Mouse (Mus musculus): ENCODE data around the gene 4933402J07Rik. TPM values are rescaled to one million over a fixed set of nuclear protein-coding genes. Genes with fewer than 3 reads are reported as not detected.

4933402J07Rik gene
- not detected for total RNA-seq (2021)
- long read RNA-seq, result 0 reads

DNA sequence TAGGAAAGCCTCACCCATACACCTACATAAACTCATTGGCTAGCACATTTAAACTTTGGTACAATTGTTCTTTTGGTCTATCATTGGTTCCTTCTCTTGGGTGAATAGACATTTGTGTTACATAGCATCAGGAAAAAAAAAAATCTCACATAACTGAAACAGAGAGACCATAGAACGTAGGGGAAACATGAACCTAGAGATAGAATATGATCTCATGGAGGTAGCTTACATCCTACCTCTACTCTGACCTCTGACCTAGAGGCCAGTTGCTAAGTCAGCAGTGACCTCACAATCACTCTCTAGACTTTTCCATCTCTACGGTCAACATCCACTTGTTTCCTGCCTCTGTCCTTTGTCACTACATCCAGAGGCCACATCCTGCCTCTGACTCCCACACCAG, at the start of gene 4933402J07Rik:
TSS of gene 4933402J07Rik (plus strand) at position 301 of the 400 bp plus-strand sequence.
- DNase-seq (ENCODE audit: low spot score in 2 of 2), result no peak

DNA sequence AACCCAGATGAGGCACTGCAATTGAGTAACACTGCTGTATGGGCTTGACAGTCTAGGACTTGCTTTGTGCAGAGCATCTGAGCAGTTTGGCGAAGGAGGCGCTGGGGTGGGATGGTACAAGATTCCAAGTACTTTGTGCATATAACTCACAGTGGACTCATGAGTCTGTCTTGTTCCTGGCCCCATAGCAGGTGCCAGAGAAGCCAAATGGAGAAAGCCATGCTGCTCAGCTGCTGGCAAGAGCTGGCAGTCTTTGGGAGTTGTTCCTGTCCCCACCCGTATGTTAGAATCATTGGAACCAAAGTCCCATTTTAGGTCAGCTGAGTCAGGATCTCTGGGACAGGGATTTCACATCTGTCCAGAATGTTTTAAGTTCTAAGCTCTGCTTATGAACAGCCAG, 46.5 kb upstream of the 4933402J07Rik start:
- no peak for DNase-seq (ENCODE audit: low spot score in 2 of 2)

- DNase-seq (ENCODE audit: low spot score in 2 of 2), result no peak
Observed at GRCm38 (mm10) chr8:87525006-87525405, 38.6 kb upstream of the 4933402J07Rik start.

DNA sequence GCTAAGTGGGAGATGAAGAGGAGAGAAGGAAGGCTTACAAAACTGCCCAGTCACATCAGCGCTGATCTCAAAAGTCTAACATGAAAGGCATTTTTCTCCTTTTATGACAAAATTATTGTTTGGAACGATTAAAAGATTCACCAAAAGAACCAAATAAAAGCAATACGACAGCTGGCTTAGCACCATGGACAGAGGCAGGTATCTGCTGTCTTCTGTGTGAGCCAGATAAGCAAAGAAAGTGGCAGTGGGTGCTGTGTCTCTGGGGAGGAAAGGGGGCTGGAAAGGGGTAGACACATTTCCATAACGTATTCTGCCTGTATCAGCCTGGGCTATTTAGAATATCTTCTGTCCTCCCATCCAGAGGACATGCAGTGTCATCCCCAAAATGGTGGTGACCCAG, 32.5 kb upstream of the 4933402J07Rik start:
- no peak for DNase-seq (ENCODE audit: low spot score in 2 of 2)

DNA sequence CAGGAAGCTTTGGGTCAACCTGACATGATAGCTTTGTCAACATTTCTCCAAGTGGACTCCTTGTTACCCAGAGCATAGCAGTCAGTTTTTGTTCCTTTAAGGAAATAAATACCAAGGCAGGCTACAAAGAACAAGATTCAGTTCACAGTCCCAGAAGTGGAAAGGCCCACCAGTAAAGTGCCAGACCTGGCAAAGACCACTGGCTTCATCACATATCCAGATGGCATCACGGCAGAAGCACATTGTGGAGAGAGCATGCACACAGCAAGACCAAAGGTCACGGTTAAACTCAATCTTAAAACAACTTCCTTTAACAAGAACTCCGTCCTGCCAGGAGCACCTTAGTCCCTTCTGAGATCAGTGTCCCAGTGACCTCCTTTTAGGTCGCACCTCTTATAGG, 30.2 kb upstream of the 4933402J07Rik start:
- no peak for DNase-seq (ENCODE audit: low spot score in 2 of 2)

- DNase-seq (ENCODE audit: low spot score in 2 of 2), result no peak
Observed at GRCm38 (mm10) chr8:87534846-87535245, 28.8 kb upstream of the 4933402J07Rik start.

GRCm38 (mm10) chr8:87536615-87537329, 26.9 kb upstream of the 4933402J07Rik start:
- peak; percentile 85 for DNase-seq (ENCODE audit: low spot score in 2 of 2)

GRCm38 (mm10) chr8:87539829-87540394, 23.7 kb upstream of the 4933402J07Rik start:
- peak; percentile 41 to 50 for DNase-seq (ENCODE audit: low spot score in 2 of 2)

- DNase-seq (ENCODE audit: low spot score in 2 of 2), result no peak
Observed at GRCm38 (mm10) chr8:87549881-87550280, 13.8 kb upstream of the 4933402J07Rik start.

DNA sequence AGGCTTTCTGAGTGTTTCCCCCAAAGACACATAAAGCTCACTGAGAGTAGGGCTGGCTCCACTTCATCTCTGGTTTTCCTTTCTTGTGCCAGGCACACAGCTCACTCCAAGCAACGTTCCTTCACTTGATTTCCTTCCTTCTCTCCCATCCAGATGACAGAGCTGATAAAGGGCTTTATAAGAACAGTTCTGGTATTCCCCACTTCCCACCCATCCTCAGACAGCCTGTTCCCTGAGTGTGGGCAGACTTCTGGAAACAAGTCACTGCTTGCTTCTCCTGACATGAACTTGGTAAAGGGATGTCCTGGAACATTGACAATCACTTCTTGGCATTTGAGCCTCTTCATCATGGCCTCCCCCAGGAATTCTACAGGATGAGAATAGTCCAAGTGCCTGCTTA, 10.9 kb upstream of the 4933402J07Rik start:
- DNase-seq (ENCODE audit: low spot score in 2 of 2), result no peak

DNA sequence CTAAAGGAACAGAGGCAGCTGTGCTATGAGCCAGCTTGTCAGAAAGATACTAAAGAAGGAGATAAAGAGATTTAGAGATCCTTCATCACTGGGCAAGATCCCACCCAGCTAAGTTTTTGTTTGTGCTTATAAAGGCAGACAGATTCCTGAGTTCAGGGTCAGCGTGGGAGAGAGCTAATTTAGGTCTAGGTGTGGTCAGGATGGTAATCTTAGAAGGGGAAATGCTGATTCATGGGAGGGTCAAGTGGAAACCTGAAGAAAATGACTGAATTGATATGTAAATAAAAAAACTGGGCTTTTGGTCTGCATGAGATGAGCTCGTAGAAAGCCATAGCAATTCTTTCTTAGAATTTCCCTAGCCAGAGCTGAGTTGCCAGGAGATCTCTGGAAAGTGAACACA, 2.9 kb upstream of the 4933402J07Rik start:
- no peak for DNase-seq (ENCODE audit: low spot score in 2 of 2)

GRCm38 (mm10) chr8:87569203-87569602, 5.5 kb downstream of the 4933402J07Rik start:
- DNase-seq (ENCODE audit: low spot score in 2 of 2), result no peak

DNA sequence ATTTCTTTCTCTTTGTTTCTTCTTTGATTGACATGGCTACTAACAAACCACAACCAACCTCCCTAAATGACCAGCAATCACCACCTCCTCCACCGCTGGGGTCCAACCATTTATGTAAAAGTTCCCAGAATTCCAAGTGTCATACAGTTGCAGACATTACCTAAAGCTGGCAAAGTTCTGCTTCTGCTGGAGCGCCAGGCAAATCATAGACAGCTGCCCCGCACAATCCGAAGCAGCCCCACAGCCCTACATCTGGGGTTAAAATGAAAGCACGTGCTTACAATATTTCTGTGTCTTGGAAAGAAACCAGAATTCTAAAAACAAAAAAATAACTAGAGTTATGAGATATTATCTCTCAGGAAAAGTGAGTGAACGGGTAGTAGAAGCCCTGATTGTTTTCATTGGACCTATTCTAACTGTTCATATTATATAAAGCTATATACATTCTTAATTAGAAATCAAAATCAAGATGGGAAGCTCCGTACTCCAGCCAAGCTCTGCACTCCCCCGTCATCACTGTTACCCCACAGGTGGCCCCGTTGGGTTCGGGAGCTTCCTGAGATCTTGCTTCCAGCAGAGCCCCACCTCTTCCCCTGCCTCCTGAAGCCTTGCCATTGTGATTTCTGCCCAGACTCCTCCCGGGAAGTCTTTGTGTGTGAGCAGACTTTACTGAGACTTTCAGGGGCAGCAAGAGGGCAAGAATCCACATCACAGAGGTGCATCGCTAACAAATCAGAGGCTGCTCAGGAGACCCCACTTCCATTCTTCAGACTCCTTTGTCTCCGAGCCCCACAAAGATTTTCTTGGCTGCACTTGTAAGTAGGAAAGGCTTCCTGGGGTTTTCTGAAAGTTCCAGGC, 6.3 kb downstream of the 4933402J07Rik start:
- no peak for DNase-seq (ENCODE audit: low spot score in 2 of 2)

DNA sequence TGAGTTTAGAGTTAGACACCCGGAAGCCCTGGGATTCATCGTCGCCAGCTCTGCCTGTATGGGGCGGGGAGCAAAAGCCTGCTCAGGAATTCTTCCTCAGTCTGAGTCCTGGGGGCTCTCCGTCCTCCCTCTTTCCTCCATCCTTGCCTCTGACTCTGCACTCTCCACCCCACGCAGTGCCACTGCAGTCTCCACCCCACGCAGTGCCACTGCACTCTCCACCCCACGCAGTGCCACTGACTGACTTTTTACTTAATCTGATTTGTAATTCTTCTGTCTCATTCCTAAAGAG, 6.9 kb downstream of the 4933402J07Rik start:
- no peak for DNase-seq (ENCODE audit: low spot score in 2 of 2)

DNA sequence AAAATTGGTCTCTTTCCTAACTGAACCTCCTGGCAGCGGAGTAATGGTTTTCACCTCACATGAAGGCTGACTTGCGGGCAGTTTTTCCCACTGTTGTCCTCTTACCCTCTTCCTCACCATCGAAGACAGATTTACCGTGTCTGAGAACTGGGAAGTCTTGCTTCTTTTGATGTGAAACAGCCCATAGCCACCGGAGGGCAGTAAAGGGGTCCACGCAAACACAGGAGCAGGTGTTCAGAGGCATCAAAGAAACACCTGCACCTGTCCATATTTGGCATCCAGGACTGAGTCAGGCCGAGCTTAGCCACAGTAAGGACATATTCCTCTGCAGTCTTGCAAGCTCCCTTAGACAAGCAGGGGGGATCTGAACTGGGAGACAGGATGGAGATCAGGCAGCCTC, 7.2 kb downstream of the 4933402J07Rik start:
- DNase-seq (ENCODE audit: low spot score in 2 of 2), result no peak

DNA sequence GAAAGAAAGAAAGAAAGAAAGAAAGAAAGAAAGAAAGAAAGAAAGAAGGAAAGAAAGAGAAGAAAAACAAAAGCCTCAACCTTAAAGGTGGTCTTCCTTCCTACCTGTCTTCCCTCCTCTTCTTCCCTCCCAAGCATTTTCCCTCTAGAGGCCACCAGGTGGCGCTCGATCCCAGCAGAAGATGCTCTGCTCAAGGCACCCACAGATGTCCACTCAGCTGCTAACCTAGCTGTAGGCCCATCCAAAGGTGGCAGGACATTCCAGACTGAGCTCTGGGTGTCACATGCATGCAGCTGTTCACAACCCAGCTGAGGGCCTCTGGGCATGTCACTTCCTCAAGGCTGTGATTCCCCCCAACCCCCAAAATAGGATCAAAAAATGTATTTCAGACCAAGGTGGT, 30.6 kb downstream of the 4933402J07Rik start:
- DNase-seq (ENCODE audit: low spot score in 2 of 2), result peak; percentile 67 to 76

DNA sequence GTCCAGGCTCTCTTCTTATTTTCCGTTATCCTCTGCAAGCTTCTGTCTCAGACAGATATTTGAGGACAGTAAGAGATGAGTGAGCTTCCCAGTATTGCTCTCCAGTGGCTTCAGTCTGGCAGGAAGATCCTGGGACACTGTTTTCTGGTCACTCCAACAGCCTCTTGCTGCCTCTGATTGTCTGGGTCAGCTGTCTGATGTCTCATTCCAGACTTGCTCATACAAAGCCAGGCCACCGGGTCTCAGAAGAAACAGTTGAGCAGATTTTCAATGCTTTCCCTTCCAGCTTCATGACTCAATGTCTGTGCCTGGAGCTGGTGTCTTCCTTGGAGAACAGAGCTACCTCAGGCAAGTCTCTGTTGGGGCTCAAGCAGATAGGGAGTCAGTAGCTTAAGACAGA, 39.1 kb downstream of the 4933402J07Rik start:
- no peak for DNase-seq (ENCODE audit: low spot score in 2 of 2)

GRCm38 (mm10) chr8:87609110-87609509, 45.5 kb downstream of the 4933402J07Rik start:
- no peak for DNase-seq (ENCODE audit: low spot score in 2 of 2)

DNA sequence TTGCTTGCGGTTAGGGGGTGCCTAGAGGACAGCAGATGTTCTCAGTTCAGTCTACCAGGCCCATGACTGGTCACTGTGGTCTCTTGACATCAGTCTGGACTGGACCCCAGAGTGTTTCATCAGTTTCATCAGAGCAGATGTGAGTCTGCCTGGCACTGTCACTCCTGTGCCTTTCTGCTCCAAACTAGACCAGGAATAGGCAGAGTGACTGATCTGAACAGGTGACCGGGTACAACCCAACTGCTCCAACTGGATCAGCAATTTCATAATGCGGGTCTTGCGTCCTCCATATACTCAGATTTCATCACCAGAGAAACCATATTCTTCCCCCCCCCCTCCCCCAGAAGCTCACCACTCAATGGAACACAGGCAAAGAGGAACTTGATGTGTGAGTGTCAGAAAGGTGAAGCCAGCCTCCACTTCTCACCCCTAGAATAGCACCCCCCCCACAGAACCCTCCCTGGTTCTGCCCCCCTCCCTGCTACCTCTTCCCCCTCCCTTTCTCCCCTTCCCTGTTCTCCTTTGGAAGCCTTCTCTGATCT, 46.1 kb downstream of the 4933402J07Rik start:
- no peak for DNase-seq (ENCODE audit: low spot score in 2 of 2)

DNA sequence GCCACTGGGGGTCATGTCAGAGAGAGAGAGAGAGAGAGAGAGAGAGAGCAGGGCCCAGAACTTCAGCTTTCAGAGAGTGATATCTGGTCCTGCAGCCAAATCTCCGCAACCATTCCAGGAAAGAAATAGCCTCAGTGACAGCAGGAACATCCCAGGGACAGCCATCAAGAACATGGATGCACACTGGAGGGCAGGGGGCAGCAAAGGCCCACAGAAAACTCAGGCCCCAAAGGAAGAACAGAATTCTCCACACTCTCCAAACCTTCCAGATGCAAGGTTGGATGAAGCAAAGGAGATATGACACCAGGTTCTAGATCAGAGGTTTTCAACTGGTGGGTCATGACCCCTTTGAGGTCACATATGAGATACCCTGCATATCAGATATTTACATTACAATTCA, 50.0 kb downstream of the 4933402J07Rik start:
- DNase-seq (ENCODE audit: low spot score in 2 of 2), result no peak

DNA sequence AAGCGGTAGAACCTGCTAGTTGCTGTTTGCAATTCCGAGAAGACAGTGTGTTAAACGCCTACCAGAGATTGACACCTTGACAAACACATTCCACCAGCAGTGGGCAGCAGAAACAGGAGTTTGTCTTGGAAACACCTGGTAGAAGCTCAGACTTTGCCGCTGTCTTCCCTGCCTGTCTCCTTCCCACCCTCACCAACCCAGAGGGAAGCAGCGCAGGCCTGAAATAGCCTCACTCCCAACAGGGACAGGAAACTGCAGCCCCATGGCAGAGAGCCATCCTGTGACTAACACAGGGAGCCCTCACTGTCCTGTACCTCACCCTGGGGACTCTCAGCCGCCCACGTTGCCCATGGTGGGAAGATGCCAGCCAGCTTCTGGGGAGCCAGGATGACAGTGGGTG, 55.5 kb downstream of the 4933402J07Rik start:
- DNase-seq (ENCODE audit: low spot score in 2 of 2), result peak in 1 of 2 experiments; percentile 15

DNA sequence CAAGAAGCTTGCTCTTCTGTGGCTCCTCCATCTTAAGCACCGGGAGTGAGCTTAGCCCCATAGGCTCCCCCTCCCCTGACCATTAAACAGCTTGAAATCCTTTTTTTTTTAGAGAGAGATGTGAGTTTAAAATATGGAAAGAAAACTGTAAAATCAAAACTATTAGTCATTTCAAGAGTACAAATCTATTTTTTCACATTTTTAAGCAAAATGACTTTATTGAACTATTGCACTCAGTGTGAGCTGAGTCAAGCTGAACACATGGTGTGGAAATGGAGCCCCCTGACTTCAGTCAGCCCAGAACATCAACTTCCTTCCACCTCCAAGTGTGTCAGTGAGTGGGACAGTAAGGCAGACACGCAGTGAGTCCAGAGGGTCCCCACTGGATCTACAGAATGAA, 55.9 kb downstream of the 4933402J07Rik start:
- no peak for DNase-seq (ENCODE audit: low spot score in 2 of 2)
